Mouse (Mus musculus) myocyte (in vitro differentiated cells): Measurements from ENCODE around the gene U90926. TPM values are rescaled to one million over a fixed set of nuclear protein-coding genes. Genes with fewer than 3 reads are reported as not detected.

Source experiments
- H3K27me3 ChIP-seq: one replicate; pipeline ENCODE4 v1.6.1; 2011; ENCODE audit not compliant: control insufficient read depth, insufficient read depth, insufficient read length
- H3K36me3 ChIP-seq: one replicate; pipeline ENCODE4 v1.6.1; 2011; ENCODE audit not compliant: control insufficient read depth, insufficient read depth
- H3K4me2 ChIP-seq: one replicate; pipeline ENCODE4 v1.6.1; 2011; ENCODE audit warnings: low read depth, control low read depth
- H3K4me3 ChIP-seq: one replicate; pipeline ENCODE4 v1.5.1; 2011; ENCODE audit warnings: mild to moderate bottlenecking, control low read depth, moderate library complexity
- H3K79me2 ChIP-seq: one replicate; pipeline ENCODE4 v1.6.1; 2011; ENCODE audit not compliant: control insufficient read depth, insufficient read depth
- H3ac ChIP-seq: one replicate; pipeline ENCODE4 v1.6.1; 2011; ENCODE audit not compliant: control insufficient read depth, insufficient read length
- CEBPB ChIP-seq: IDR thresholded peaks from 2 replicates; pipeline ENCODE4 v1.6.1; 2011; ENCODE audit warnings: mild to moderate bottlenecking, moderate library complexity; ENCODE audit not compliant: poor library complexity, insufficient read depth, severe bottlenecking
- E2F4 ChIP-seq: IDR thresholded peaks from one replicate; pipeline ENCODE4 v1.6.1; 2011; ENCODE audit warnings: mild to moderate bottlenecking, control low read depth, moderate library complexity; ENCODE audit not compliant: insufficient read depth
- MAX ChIP-seq: IDR thresholded peaks from one replicate; pipeline ENCODE4 v1.6.1; 2011; ENCODE audit warnings: low read depth, mild to moderate bottlenecking, control low read depth
- MYOD1 ChIP-seq, 3 experiments: IDR thresholded peaks; one replicate each; pipeline ENCODE4 v1.6.1; 2011; ENCODE audit warnings: control low read depth in 2 of 3, low read depth in 2 of 3, mild to moderate bottlenecking in 2 of 3, moderate library complexity in 1 of 3; ENCODE audit not compliant: insufficient read length in 2 of 3, control insufficient read depth in 1 of 3
- MYOG ChIP-seq, 3 experiments: IDR thresholded peaks; one replicate each; pipeline ENCODE4 v1.6.1; 2011; ENCODE audit warnings: control low read depth in 2 of 3, low read depth in 2 of 3, mild to moderate bottlenecking in 2 of 3; ENCODE audit not compliant: insufficient read length in 2 of 3, control insufficient read depth in 1 of 3, insufficient read depth in 1 of 3
- POLR2A ChIP-seq: IDR thresholded peaks from one replicate; pipeline ENCODE4 v1.6.1; 2011; ENCODE audit warnings: low read depth, mild to moderate bottlenecking, control low read depth, moderate library complexity; ENCODE audit not compliant: insufficient read length
- POLR2AphosphoS2 ChIP-seq: IDR thresholded peaks from one replicate; pipeline ENCODE4 v1.6.1; 2011; ENCODE audit warnings: low read depth, control low read depth; ENCODE audit not compliant: insufficient read length
- REST ChIP-seq: IDR thresholded peaks from one replicate; pipeline ENCODE4 v1.6.1; 2011; ENCODE audit warnings: mild to moderate bottlenecking, control low read depth, moderate library complexity; ENCODE audit not compliant: insufficient read depth, insufficient read length
- SRF ChIP-seq: IDR thresholded peaks from one replicate; pipeline ENCODE4 v1.6.1; 2011; ENCODE audit warnings: low read depth; ENCODE audit not compliant: control insufficient read depth, insufficient read length
- TCF12 ChIP-seq: IDR thresholded peaks from one replicate; pipeline ENCODE4 v1.6.1; 2011; ENCODE audit warnings: mild to moderate bottlenecking, control low read depth; ENCODE audit not compliant: poor library complexity, insufficient read depth, severe bottlenecking
- TCF3 ChIP-seq: IDR thresholded peaks from one replicate; pipeline ENCODE4 v1.6.1; 2011; ENCODE audit warnings: low read depth, control low read depth; ENCODE audit not compliant: insufficient read length
- USF1 ChIP-seq: IDR thresholded peaks from one replicate; pipeline ENCODE4 v1.6.1; 2011; ENCODE audit warnings: low read depth, mild to moderate bottlenecking, control low read depth, moderate library complexity
- polyA plus RNA-seq: library from polyadenylated mRNA; unstranded; fragments of >200 nt; fragmentation: generic; extraction: Trizol; gene quantifications from one replicate; pipeline ENCODE4 v1.2.1, GENCODE M21; 2012; ENCODE audit warnings: missing spikeins

The U90926 gene
- polyA plus RNA-seq, 1 experiment: not detected

DNA sequence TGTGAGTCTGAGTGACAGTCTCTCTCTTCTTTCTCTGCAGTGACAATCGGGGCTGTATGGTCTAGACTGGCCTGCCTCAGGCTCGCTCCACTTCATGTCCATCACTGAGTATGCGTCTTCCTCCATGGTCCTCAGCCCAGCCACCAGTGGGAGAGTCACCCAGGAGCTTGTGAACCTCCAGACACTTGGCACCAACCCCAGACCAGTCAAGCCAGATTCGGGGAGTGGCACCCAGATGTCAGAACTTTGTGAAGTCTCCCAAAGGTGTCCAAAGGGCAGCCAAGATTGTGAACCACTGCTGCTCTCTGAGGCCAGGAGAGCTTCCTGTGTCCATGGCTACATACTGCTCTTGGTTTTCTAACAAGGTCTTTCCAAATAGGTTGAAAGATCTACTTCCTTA lies 3.0 kb downstream of the U90926 start:
- no peaks in the 10 kb centered on the region for H3K27me3 ChIP-seq
- H3K4me3 ChIP-seq: no peak overlapping the region
- no peak overlapping the region for H3ac ChIP-seq
- no peaks in the 10 kb centered on the region for H3K36me3 ChIP-seq
- TF ChIP-seq MYOG (IDR thresholded peaks at IDR 0.05; ENCODE audit: control insufficient read depth in 1 of 3, insufficient read depth in 1 of 3, insufficient read length in 2 of 3, low read depth in 2 of 3): no peak
- no peak for TF ChIP-seq SRF
- no peak for TF ChIP-seq E2F4
- TF ChIP-seq MAX: no peak
- no peak for TF ChIP-seq MYOD1 (IDR thresholded peaks at IDR 0.05; ENCODE audit: control insufficient read depth in 1 of 3, insufficient read length in 2 of 3, low read depth in 2 of 3)
- no peak for TF ChIP-seq REST
- H3K79me2 ChIP-seq: no peaks in the 10 kb centered on the region
- H3K4me2 ChIP-seq: no peak overlapping the region

DNA sequence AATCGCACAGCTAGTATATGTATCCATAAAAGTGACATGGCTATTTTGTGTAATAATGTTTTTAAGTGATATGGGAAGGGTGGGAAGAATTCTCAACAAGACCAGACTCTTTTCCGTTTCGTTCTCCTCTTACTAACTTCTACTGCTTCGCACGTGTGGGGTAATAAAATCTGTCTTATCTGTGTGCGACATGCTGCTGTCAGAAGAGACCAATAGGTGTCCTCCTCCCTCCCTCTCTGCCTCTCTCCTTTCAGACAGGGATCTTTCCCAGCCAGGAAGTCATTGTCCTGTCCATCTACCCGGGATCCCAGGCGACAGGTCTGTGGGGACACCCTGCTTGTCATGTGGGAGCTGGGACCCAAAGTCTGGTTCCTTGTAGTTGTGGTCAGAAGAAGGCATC lies 5.0 kb downstream of the U90926 start:
- Histone ChIP-seq H3K4me3 (no peak overlapping the region), H3ac (no peak overlapping the region), H3K4me2 (no peak overlapping the region), H3K27me3 (no peaks in the 10 kb centered on the region), H3K36me3 (peaks cover 2% of the 10 kb centered on the region), H3K79me2 (no peaks in the 10 kb centered on the region)
- TF ChIP-seq TCF12 (no peak), REST (no peak), TCF3 (no peak), MYOG (IDR thresholded peaks at IDR 0.05; ENCODE audit: control insufficient read depth in 1 of 3, insufficient read depth in 1 of 3, insufficient read length in 2 of 3, low read depth in 2 of 3) (no peak), MYOD1 (IDR thresholded peaks at IDR 0.05; ENCODE audit: control insufficient read depth in 1 of 3, insufficient read length in 2 of 3, low read depth in 2 of 3) (no peak), E2F4 (no peak), CEBPB (no peak), SRF (no peak), MAX (no peak), POLR2A (no peak), USF1 (no peak), POLR2AphosphoS2 (no peak)

DNA sequence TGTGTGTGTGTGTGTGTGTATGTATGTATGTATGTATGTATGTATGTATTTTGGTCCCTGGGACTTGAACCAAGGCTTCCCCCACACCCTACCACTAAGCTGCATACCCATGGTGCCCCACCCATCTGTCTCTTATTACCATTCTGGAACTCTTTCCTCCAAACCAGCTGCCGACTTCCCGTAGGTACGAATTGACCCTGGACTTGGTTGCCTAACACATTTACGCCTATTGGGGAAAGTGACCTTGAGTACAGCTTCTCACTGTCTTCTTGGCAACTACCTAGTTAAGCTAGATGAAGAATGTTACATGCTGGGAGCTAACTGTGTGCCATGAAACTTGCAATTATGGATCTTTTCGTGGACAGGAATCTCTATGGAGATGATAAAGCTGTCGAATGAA lies 9.1 kb downstream of the U90926 start:
- no peak for TF ChIP-seq MYOG (IDR thresholded peaks at IDR 0.05; ENCODE audit: control insufficient read depth in 1 of 3, insufficient read depth in 1 of 3, insufficient read length in 2 of 3, low read depth in 2 of 3)
- TF ChIP-seq TCF3: no peak
- no peak for TF ChIP-seq POLR2A
- TF ChIP-seq E2F4: no peak
- TF ChIP-seq POLR2AphosphoS2: no peak
- no peak overlapping the region for H3ac ChIP-seq
- H3K4me2 ChIP-seq: peak overlapping the region; percentile 37
- no peak overlapping the region for H3K4me3 ChIP-seq
- H3K36me3 ChIP-seq: peaks cover 38% of the 10 kb centered on the region
- no peaks in the 10 kb centered on the region for H3K27me3 ChIP-seq
- no peaks in the 10 kb centered on the region for H3K79me2 ChIP-seq

DNA sequence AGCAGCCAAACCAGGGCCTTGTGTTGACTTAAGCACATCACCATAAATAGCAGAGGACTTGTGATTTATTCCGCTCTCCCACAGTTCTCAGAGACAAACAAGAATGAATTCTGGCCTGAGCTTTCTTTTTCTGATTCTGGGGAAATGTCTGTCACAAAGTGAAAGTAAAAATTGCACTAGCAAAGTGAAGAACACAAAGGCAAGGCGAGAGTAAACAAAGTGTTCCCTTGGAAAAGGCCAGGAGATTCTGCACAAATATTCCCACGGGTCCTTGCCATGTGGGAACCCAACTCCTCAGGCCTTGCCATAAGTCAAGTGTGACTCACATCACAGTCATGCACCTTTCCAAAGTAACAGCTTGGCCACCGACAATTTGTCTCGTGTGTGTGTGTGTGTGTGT lies 9.5 kb downstream of the U90926 start:
- H3K36me3 ChIP-seq: peaks cover 41% of the 10 kb centered on the region
- no peak for TF ChIP-seq POLR2AphosphoS2
- TF ChIP-seq SRF: no peak
- no peak for TF ChIP-seq MYOG (IDR thresholded peaks at IDR 0.05; ENCODE audit: control insufficient read depth in 1 of 3, insufficient read depth in 1 of 3, insufficient read length in 2 of 3, low read depth in 2 of 3)
- TF ChIP-seq E2F4: no peak
- TF ChIP-seq TCF12: no peak
- H3ac ChIP-seq: no peak overlapping the region
- no peak overlapping the region for H3K4me3 ChIP-seq
- no peaks in the 10 kb centered on the region for H3K79me2 ChIP-seq
- H3K27me3 ChIP-seq: no peaks in the 10 kb centered on the region
- peak overlapping the region; percentile 37 for H3K4me2 ChIP-seq

DNA sequence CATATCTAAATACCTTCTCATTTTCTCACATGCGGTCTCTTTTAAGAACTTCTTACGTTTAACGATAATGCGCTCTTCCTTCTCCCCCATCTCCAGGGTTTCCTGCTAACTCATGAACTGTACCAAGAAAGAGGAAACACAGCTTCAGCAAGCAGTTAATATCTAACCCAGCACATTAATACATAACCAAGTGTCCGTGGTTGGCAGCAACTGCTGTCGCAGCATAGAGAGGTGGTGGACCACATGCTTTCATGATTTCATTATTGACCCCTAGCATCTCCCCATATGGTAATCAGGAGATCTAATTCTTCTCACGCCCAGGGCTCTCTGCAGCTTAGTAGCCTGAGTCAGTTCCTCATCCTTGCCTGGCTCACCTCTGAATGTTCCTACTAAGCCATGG lies 10.0 kb downstream of the U90926 start:
- TF ChIP-seq MAX: no peak
- TF ChIP-seq REST: no peak
- no peak for TF ChIP-seq USF1
- TF ChIP-seq TCF12: no peak
- no peak for TF ChIP-seq TCF3
- TF ChIP-seq POLR2A: no peak
- TF ChIP-seq POLR2AphosphoS2: no peak
- TF ChIP-seq E2F4: no peak
- no peak for TF ChIP-seq CEBPB
- TF ChIP-seq MYOG (IDR thresholded peaks at IDR 0.05; ENCODE audit: control insufficient read depth in 1 of 3, insufficient read depth in 1 of 3, insufficient read length in 2 of 3, low read depth in 2 of 3): no peak
- TF ChIP-seq SRF: no peak
- no peak for TF ChIP-seq MYOD1 (IDR thresholded peaks at IDR 0.05; ENCODE audit: control insufficient read depth in 1 of 3, insufficient read length in 2 of 3, low read depth in 2 of 3)
- Histone ChIP-seq H3K4me3 (no peak overlapping the region), H3K27me3 (no peaks in the 10 kb centered on the region), H3K79me2 (no peaks in the 10 kb centered on the region), H3ac (no peak overlapping the region), H3K36me3 (peaks cover 45% of the 10 kb centered on the region), H3K4me2 (peak overlapping the region; percentile 37)
